Mouse (Mus musculus) R1 (cell line): ENCODE results near the gene Nme9.

Experiments
- DNase-seq: peaks from one replicate; pipeline ENCODE4 v3.0.0-alpha.2; 2018; ENCODE audit warnings: low read depth, low spot score

Nme9 gene

DNA sequence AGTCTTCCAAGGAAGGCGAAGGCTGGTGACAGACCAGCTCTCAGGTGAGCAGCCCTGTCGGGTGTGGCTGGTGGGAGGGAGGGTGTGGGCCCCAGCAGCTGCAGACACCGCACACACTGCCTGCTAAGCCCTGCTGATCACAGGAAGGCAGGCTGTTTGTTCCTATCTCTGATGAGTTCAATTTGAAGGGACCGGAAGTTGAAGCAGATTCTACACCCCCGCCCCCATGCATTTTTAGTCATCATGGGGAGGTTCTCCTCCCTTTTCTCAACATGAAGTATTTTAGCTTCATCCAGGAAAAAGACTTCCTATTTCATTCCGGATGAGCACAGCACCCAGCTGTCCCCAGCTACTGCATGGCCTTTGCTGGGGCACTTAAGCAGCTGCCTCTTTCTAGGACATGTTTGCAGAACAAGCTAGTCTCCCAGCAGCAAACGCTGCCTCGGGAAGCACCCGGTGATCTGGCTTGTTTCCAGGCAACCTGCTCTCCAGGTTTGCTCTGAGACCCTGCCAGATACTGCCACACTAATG is 28.0 kb downstream of the Nme9 start:
- DNase-seq, result no peak

DNA sequence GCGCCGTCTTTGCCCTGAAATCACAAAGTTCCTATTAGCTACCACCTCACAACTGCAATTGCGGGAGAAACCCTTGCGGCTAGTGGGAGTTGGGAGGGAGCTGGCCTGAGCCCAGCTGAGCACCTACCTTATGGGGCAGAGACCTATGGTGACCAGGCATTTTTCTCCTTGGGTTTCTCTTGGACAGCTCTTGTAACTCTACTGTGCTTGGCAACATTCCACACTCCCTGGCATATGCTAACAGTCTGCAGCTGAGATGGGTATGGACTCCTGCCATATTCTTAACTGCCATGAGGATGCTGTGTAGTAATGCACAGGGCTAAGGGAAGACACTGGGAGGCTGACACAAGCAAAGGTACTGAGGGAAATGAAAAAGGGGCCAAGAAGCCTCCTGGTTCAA is 29.5 kb downstream of the Nme9 start:
- no peak for DNase-seq

DNA sequence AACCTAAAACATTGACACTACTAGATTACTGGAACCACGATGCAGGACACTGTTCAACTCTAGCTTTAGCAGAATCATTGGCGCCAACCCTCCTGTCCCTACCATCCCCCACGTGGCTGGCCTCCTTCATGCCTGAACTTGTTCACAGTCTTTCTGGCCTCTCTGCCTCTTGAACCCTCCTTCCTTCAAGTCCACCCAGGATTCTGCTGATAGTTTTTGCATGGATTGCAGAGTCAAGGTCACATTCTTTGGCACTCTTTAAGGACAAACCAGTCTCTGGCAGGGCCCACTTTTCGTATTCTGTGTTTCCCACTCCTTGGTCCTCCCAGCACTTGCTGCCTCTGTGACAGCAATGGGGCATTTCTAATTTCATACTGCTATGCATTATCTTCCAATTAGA is 31.9 kb downstream of the Nme9 start:
- peak; percentile 47 for DNase-seq

DNA sequence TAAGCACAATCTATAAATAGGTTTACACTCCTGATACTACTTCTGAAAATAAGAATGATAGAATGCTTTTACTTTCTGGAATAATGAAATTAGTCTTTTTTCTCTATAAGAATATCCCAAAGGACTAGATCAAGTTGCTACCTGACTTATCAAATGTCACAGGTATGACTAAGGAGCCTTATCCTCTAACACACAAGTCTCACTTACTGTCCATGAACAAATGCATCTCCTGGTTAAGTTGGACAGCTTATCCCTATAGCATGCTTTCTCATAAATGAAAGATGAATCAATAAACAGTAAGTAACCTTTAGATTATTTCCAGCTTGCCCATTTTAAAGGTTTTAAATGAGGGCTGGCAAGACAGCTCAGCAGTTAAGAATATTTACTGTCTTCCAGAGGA is 33.4 kb downstream of the Nme9 start:
- no peak for DNase-seq

DNA sequence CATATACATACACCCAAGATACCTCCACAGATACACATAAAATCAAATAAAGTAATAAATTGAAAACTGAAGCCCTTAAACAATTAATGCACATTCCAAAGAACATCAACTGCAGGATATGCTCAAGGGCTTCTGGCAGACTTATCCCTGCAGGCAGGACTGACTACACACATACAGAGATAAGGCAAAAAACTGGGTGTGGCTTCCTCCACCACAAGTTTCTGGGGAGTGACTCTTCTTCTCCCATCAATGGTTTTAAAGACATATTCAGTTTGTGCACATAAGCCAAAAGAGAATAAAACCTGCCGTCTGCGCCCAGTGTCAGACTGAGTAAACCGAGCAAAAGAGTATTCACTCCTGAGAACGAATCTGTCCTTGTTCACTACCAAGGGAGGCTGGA is 33.9 kb downstream of the Nme9 start:
- no peak for DNase-seq

DNA sequence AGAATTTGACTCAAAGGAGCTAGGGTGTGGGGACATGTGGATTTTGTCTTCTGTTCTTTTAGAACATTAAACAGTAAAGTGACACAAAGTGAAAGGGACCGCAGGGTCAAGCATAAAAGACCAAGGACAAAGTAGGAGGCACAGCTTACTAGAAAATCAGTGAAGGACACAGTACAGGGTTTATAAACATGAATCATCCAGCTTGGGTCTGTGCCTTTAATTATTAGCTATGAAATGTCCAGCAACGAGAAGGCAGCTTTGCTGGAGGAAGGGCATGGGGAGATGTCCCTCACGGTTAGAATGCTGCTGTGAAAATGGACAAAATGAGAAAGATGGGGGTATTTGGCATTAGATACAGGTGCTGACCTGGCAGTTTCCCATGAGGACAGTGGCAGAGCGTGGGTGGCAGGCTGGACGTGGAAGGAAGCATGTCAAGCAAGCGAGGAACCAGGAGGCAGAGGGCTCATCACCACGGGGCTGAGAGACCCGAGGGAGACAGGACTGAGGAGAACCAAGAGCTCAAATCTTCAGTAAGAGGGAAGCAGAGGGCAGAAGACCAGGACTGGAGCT is 35.9 kb downstream of the Nme9 start:
- no peak for DNase-seq

DNA sequence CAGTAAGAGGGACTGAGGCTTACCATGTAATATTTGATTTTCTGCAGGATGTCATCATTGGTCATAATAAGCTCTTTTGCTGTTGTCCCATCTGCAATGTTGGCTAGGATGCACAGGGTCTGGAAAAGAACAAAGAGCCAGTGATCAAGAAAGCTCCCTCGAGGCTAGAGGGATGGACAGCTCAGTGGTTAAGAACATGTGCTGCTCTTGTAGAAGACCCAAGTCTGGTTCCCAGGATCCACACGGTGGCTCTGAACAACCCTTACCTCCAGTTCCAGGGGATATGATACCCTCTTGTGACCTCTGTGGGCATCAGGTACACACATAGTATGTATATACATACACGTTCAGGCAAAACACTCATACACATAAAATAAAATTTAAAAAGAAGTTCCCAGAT is 36.6 kb downstream of the Nme9 start:
- DNase-seq, result no peak

DNA sequence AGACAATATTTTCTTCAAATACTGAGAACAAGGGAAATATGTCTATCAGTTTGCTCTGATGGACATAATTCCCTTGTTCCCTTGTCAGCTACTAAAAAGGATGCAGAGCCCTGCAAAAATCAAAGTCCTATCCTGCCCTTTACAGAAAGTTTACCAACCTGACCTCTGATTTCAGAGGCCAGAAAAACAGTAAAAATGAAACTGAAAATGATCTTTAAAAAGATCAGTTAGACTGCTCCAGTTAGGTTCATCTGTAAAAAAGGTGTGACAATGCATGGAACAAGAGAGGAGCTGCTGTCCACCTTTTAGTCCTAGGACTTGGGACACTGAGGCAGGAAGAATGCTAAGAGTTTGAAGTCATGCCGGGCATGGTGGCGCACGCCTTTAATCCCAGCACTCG is 39.8 kb downstream of the Nme9 start:
- DNase-seq, result no peak

DNA sequence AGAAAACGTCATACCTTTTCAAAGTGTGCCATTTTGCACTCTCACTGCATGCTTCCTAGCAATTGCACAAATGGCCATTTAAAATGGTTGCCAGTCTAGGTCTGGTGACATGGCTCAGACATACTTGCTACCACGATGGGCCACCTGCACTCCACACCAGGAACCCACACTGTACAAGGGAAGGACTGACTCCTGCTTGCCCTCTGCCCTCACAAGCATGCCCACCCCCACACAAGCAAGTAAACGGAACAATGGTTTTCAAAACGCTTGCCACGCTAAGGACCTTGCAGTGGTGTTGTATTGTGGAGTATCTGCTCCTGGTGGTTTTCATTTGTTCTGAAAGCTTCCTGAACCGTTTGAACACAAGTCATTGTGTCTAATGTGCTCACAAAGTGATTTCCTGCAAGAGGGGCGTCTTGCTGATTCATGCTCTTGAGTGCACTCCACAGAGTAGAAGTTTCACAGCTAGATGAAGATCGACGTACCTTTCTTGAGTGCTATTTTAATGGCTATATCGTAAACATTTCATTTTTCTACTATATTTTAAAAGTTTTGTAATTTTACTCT is 41.4 kb downstream of the Nme9 start:
- DNase-seq, result no peak

DNA sequence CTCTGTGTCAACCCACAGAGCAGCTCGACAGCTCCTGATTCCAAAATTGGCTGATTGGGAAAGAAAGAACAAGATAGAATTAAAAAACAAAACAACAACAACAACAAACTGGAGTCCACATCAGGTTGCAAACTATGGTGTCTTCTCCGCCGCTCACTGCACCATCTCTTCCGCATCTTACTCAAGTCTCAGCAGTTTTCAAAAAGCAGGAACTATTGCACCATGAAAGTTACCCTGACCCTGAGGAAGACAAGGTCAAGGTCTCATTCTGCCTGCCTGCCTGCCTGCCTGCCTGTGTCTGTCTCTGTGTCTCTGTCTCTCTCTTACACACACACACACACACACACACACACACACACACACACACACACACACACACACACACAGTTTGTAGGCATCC is 48.1 kb downstream of the Nme9 start:
- no peak for DNase-seq

DNA sequence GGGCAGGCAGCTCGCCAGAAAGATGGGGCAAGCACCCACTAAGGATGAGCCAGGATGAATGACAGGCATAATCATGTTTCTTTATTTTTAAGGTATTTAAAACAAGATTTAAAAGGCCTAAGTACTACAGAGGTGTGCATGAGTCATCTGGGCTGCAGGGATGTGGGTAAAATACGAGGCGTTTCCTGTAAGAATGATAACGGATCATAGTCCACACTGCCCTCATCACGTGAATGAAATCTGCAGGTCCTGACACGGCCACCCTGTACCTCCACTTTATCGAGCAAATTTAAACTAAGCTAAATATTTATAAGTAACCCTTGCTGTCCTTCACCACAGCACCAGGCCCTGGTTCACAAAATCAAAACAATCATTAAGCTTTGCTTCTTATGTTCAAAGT is 54.6 kb downstream of the Nme9 start:
- no peak for DNase-seq
